Mouse (Mus musculus) left cerebral cortex, adult 8-10 months (tissue): Measurements from ENCODE around the gene Gm20388. TPM values are rescaled to one million over a fixed set of nuclear protein-coding genes. Genes with fewer than 3 reads are reported as not detected.

Experiments used
- DNase-seq, 2 experiments: peaks; one replicate each; pipeline ENCODE4 v3.0.0; 2022; ENCODE audit warnings: low spot score in 2 of 2
- total RNA-seq, 4 experiments: library from RNA; stranded (reverse); gene quantifications; 2 replicates each; pipeline ENCODE4 v1.2.4; 2022

Gm20388 gene
- total RNA-seq, 4 experiments from 2014 or later: 10.4 to 20.8 (median 16.4) TPM

DNA sequence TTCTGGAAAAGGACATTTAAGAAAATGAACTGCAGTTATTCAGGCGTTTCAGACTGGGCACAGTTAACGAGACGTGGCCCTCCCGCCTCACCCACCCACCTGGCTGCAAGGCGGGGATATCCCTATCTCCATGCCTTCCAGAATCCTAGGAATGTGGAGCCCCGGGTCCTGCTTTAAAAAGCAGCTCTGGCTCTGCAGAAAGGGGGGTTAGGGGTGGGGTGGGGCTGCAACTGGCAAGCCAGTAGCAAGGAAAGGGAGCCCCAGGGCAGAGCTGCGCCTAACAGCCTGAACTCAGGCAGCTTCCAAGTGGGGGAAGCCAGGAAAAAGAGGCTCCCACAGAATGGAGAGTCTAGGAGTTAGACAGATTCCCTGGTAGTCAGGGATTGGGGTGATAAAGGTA, 2668.6 kb downstream of the Gm20388 start:
- DNase-seq: no peak

- no peak for DNase-seq
Measured at GRCm38 (mm10) chr8:122580926-122581325, 2670.3 kb downstream of the Gm20388 start.

- no peak for DNase-seq
Measured at GRCm38 (mm10) chr8:122584981-122585380, 2674.3 kb downstream of the Gm20388 start.

DNA sequence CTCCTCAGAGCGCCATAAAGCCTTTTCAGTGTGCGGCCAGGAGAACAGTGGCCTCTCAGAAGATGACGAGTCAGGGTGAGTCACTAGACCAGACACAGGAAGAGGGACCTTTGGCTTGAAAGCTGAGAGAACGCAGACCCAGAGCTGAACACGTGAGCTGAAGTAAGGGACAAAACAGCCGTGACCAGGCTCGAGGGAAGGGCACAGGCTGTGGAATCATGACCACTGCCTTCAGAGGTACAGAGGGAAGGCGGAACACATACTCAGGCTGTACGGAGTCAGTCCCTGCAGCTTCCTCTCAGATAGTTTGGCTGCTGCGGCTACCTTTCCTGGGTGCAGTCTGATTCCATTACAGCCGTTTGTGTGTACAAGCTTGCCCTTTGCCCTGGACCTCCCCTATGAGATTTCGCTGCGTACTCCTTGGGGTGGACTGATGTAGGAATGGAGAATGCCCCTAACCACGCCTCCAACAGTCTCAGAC, 2674.8 kb downstream of the Gm20388 start:
- DNase-seq: no peak

DNA sequence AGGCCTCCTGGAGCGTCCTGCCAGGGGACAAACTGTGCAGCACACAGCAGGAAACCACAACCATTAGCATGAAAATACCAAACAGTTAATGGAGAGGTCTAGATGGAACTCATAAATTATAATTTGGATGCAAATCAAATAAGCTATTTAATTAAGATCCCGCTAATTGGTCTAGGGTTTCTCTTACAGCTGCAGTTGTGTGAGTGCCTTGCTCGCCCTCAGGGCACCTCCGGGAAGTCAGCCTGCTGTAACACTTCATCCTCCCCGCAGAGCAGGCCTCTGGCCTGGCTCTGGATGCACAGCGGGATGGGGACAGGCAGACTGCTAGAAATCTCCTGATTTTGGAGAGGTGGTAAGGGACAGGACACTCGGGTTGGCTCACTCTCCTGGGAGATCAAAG, 2675.5 kb downstream of the Gm20388 start:
- no peak for DNase-seq

DNA sequence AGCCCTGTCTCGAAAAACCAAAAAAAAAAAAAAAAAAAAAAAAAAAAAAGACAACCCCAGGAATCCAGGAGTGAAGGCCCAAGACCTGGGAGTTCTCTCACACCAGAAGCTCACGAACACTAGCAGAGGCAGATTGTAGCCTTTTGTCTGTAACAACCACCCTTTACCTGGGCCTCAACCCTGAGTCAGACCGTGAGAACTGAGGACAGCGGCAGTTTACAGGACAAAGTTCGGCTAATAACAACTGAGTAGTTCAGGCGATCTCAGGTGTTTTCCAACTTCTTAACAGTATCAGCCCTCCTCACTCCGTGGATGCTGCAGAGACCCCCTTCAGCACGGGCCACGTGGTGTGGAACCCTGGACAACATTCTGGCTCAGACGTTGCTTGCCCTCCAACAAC, 2676.1 kb downstream of the Gm20388 start:
- DNase-seq: no peak

DNA sequence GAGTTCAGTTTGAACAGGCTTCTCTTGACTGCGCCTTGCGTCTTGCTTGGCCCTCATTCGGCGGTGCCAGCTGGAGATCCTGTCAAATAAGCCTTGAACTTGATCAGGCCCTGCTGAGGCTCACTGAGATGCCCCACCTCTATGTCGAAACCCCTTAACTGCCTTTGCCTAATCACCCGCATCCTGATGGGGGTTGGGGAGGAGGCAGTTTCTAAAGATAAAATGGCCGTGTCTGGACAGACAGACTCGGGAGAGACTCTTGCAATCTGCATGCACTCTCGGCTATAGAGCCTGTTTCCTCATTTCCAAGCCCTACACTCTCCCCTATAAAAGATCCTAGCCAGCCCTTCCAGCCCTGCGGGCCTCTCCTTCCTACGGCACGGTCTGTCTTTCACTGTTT, 2682.6 kb downstream of the Gm20388 start:
- DNase-seq: no peak

GRCm38 (mm10) chr8:122593783-122594507, 2683.3 kb downstream of the Gm20388 start:
- DNase-seq: no peak

DNA sequence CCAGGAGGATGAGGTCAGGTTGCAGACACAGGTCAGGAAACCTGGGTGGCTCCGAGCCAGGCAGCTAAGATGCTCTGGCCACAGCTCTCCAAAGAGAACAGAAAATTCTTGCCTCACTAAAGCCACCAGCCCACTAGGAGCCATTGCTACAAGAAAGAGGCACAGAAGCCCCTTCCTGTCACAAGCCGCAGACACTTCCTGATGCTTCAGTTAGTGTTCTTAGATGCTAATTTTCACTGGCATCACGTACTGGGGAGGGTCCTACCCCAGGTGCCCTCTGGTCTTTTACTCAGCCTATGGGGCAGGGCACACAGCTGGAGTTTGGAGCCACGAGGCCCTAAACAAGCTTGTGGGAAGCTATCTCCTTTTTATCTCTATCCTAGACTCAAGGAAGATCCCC, 2685.4 kb downstream of the Gm20388 start:
- no peak for DNase-seq

DNA sequence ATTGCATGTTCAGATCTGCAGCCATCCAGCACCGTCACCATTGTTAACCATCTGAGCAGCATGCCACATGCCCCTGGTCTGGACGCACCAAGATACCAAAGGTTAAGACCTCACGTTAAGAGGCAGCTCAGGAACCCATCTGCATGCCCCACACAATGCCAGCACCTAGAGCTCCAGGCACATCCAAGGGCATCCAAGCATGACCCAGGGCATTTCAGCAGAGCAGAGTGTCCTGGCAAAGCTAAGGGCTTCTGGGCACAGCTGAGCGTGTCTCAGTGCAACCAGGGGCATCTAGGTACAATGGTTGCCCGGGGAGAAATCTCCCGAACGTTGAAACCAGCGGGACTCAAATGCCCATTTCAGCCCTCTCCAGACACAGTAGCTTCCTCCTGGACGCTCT, 2690.0 kb downstream of the Gm20388 start:
- DNase-seq: no peak

- DNase-seq: no peak
Measured at GRCm38 (mm10) chr8:122604640-122605039, 2694.0 kb downstream of the Gm20388 start.

- no peak for DNase-seq
Measured at GRCm38 (mm10) chr8:122605367-122605766, 2694.7 kb downstream of the Gm20388 start.

DNA sequence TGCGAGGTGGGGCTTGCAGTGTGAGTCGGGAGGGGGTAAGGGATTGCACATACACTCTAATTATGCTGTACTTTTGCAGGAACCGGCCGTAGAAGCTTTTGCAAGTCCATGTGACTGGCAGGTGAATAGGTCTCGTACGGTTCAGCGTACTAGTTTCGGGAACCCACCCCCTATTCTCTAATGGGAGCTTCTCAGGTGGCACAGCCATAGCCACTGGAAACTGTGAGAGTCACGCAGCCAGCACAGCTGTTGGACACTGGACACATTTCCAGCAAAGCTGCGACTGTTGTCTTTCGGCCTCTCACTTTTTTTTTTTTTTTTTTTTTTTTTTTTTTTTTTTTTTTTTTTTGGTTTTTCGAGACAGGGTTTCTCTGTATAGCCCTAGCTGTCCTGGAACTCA, 2696.2 kb downstream of the Gm20388 start:
- DNase-seq: no peak

GRCm38 (mm10) chr8:122610209-122610608, 2699.6 kb downstream of the Gm20388 start:
- DNase-seq: no peak

DNA sequence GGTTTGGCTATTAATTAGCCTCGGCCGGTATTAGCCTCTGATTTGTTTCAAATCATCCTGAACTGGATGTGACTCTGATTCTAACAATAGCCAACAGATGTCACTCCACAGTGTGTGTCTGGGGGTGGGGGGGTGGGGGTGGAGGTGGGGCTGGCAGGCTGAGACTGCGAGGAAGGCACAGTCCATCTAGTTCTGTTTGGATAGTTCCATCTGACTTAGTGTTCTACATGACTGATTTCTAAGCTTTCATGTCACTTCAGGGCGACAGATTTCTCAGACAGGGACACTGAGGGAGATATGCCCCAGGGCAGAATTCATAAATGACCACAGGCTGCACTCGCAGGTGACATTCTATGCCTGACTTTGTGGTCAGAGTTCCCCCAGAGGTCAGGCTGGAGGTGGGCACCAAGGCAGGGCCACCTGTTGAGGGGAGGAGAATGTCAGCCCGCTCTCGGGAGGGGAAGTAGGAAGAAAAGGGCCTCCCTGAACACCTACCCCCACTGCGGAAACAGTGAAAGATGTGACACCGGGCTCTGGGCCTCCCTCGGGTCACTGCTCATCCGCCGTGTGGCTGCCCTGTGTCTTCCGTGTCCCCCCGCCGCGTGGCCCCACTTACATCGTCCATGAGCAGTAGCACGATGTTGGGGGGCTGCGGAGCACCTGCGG, 2700.1 kb downstream of the Gm20388 start:
- DNase-seq: no peak

DNA sequence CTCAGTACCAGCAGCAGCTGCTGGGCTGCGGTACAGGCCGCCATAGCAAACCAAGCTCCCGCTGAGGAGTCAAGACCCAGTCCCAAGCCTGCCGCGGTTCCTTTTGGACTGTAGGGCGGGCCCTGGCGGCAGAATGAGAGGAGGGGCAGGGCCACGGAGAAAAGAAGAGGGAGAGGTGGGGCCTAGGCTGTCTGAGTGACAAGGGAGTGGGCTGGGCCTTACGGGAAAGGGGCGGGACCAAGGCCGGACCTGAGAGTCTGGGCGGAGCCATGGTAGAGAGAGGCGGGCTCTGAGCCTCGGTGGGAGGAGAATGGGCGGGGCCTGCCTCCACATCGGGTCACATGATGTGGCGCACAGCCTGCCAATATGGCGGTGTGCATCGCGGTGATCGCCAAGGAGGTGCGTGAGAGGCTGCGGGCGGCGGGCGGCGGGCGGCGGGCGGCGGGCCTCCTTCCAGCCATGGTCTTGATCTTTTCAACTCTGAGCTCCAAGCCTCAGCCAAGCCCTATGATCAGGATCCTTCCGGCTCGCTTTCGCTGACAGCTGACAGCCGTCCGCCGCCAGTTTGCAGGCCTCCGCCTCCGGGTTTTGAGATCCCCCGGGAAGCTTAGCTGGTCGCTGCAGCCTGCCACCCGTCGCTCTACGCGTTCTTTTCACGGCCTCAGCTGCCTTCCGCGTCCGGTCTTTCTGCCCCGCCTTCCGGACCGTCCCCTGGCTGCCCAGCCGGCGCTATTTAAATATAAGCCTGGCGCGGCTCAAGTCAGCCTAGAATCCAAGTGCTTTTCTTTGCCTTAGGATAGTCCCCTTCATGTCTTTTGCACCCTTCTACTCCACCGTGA, 2700.9 kb downstream of the Gm20388 start, which contains the start of the genes Galns and Trappc2l:
Gene Galns, minus strand, starts transcription at position 169 of the 839 bp plus-strand sequence.
Gene Trappc2l, plus strand, starts transcription at position 346 of the 839 bp plus-strand sequence.
- peak; percentile 75 to 94 for DNase-seq

DNA sequence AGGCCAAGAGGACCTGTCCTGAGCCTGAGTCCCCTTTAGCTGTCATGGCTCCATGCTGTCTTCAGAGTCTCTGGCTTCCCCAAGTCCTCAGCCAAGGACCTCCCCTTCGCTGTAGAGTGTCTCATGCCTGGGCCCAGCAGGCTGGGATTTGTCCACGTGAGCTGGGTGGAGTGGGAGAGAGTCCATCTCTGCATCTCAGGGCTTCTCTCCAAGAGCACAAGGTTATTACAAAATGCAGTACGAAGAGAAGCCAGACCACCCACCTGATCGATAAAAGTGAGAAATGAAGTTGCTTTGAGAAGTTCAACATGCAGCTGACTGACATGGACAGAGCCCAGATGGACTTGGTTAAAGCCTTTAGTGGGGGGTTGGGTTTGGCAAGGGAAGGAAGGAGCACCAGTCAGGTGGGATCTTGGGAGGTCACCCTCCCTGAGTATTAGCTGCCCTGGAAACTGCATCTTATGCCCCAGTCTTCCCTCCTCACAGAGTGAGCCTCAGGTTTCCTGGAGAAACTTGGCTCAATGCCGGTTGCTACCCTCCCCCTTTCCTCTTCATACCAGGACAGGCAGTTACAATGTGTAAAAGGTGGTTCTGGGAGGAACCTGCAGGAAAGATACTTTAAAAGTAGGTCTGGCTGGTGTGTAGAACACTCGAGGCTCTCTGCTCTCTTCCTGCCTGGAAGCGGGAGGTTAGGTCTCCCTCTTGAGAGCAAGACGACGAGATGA, 2705.7 kb downstream of the Gm20388 start:
- DNase-seq: no peak

DNA sequence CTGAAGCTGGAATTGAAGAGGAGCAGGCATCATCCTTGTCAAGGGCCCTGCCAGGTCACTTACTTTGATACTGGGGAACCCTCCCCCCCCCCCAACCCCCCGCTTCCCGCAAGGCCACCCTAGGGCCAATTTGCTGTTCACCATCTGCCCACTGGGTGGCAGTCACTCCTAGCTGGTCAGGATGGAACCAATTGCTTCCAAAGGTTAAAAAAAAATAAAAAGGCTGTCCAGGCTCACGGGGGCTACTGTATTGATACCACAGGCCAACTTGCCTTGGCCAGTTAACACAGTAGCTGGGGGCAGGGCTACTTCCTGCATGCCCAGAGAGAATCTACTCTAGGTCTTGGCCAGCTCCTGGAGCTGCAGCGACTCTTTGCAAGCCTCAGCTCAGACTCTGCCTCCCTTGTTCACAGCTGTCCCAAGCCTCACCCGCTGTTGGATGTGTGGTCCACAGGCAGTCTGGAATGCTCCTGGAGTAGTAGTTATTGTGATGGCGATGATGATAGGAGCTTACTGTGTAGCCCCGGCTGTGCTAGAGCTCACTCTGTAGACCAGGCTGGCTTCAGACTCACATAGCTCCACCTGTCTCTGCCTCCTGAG, 2707.4 kb downstream of the Gm20388 start:
- DNase-seq: peak in 1 of 2 experiments; percentile 71

GRCm38 (mm10) chr8:122618660-122619378, 2708.2 kb downstream of the Gm20388 start:
- DNase-seq: no peak

GRCm38 (mm10) chr8:122620446-122620845, 2709.8 kb downstream of the Gm20388 start:
- DNase-seq: no peak
